Mouse (Mus musculus): ENCODE measurements around the gene Prm1. TPM values are rescaled to one million over a fixed set of nuclear protein-coding genes. Genes with fewer than 3 reads are reported as not detected.
"Not testable (repeated sequence)": the region's sequence is repeated elsewhere in the genome, so short reads cannot be mapped to it uniquely, and the experiment has no call there.

Gene Prm1
- total and polyA plus RNA-seq, 2 experiments from 2014 or later: not detected

- no peaks in the 10 kb centered on the region for H3K4me1 ChIP-seq (ENCODE audit: insufficient read depth)
- no peak overlapping the region for H3K4me3 ChIP-seq (ENCODE audit: low read depth, low read length)
- DNase-seq: no peak
- H3K36me3 ChIP-seq (ENCODE audit: insufficient read depth): no peaks in the 10 kb centered on the region
- no peaks in the 10 kb centered on the region for H3K9me3 ChIP-seq (ENCODE audit: low read length)
- no peak overlapping the region for H3K4me2 ChIP-seq (ENCODE audit: low read depth)
- no peak for TF ChIP-seq CTCF (IDR thresholded peaks at IDR 0.05; ENCODE audit: low read depth)
- no peak for ATAC-seq
- WGBS: 97% methylated on average over 1 of the region's 1 CpGs
- H3K9ac ChIP-seq: no peak overlapping the region
- H3K27ac ChIP-seq (ENCODE audit: low read depth, low read length): no peak overlapping the region
- no peaks in the 10 kb centered on the region for H3K27me3 ChIP-seq (ENCODE audit: insufficient read depth, low read length)
These were observed 4.7 kb upstream of the Prm1 start for GRCm38 (mm10) chr16:10810376-10810775.

DNA sequence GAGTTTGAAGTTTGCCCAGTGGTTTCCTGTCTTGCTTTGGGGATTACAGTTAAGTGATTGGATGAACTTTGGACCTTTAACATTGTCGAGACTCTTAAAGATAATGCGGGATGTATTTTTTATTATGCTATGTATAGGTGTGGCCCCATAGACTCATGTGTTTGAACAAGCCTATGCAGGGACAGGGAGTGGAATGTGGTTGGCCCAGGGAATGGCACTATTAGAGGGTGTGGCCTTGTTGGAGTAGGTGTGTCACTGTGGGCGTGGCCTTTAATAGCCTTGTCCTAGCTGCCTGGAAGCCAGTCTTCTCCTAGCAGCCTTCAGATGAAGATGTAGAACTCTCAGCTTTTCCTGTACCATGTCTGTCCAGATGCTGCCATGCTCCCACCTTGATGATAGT lies 3.2 kb downstream of the Prm1 start:
- DNase-seq; H3K9me3 ChIP-seq (ENCODE audit: low read length); H3K9ac ChIP-seq; ATAC-seq; H3K4me2 ChIP-seq (ENCODE audit: low read depth); H3K27ac ChIP-seq (ENCODE audit: low read depth, low read length); H3K36me3 ChIP-seq (ENCODE audit: insufficient read depth); H3K4me1 ChIP-seq (ENCODE audit: insufficient read depth); H3K27me3 ChIP-seq (ENCODE audit: insufficient read depth, low read length); H3K4me3 ChIP-seq (ENCODE audit: low read depth, low read length): not testable (repeated sequence)
- WGBS: 91% methylated on average over 3 of the region's 3 CpGs

- TF ChIP-seq CTCF (IDR thresholded peaks at IDR 0.05; ENCODE audit: low read depth): no peak
- no peak for ATAC-seq
- Histone ChIP-seq H3K27ac (ENCODE audit: low read depth, low read length) (no peak within 1 kb of the TSS), H3K4me2 (ENCODE audit: low read depth) (no peak within 1 kb of the TSS), H3K4me3 (ENCODE audit: low read depth, low read length) (no peak within 1 kb of the TSS), H3K9me3 (ENCODE audit: low read length) (no peaks in the 10 kb centered on the region), H3K27me3 (ENCODE audit: insufficient read depth, low read length) (no peaks in the 10 kb centered on the region), H3K9ac (no peak within 1 kb of the TSS), H3K36me3 (ENCODE audit: insufficient read depth) (no peaks in the 10 kb centered on the region), H3K4me1 (ENCODE audit: insufficient read depth) (no peaks in the 10 kb centered on the region)
- 81% methylated on average over 6 of the region's 6 CpGs for WGBS
- no peak for DNase-seq
These were observed 9.6 kb downstream of the Prm1 start, which contains the start of gene Prm2 for GRCm38 (mm10) chr16:10796034-10796433. Prm2 (minus strand) TSS chr16:10796134.

DNA sequence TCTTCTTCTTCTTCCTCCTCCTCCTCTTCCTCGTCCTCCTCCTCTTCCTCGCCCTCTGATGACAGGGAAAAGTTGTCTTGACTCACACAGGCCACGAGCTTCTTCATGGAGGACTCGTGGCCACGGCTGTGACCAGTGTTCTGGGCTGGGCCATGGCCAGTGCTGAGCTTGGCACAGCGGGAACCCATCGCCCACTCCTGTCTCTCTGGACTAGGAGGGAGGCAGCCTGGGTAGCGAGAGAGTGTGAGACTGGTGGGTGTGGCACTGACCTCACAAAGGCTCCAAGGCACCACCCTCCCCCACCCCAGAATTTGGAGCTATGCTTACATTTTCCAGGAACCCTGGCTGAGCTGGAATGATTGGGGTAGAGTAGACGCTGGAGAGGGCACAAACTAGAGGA lies 14.9 kb downstream of the Prm1 start, which contains the start of gene Prm3:
Gene Prm3, minus strand, starts transcription at position 213 of the 400 bp plus-strand sequence.
- 78% methylated on average over 9 of the region's 9 CpGs for WGBS
- Histone ChIP-seq H3K4me1 (ENCODE audit: insufficient read depth) (no peaks in the 10 kb centered on the region), H3K27ac (ENCODE audit: low read depth, low read length) (no peak within 1 kb of the TSS), H3K4me2 (ENCODE audit: low read depth) (no peak within 1 kb of the TSS), H3K4me3 (ENCODE audit: low read depth, low read length) (no peak within 1 kb of the TSS), H3K9ac (no peak within 1 kb of the TSS), H3K27me3 (ENCODE audit: insufficient read depth, low read length) (no peaks in the 10 kb centered on the region), H3K9me3 (ENCODE audit: low read length) (no peaks in the 10 kb centered on the region), H3K36me3 (ENCODE audit: insufficient read depth) (no peaks in the 10 kb centered on the region)
- no peak for ATAC-seq
- DNase-seq: no peak
- no peak for TF ChIP-seq CTCF (IDR thresholded peaks at IDR 0.05; ENCODE audit: low read depth)

- no peaks in the 10 kb centered on the region for H3K36me3 ChIP-seq (ENCODE audit: insufficient read depth)
- H3K27me3 ChIP-seq (ENCODE audit: insufficient read depth, low read length): peaks cover 3% of the 10 kb centered on the region; the same call in 1 of the 2 replicates
- H3K4me3 ChIP-seq (ENCODE audit: low read depth, low read length): no peak overlapping the region
- H3K4me1 ChIP-seq (ENCODE audit: insufficient read depth): no peaks in the 10 kb centered on the region
- H3K4me2 ChIP-seq (ENCODE audit: low read depth): no peak overlapping the region
- TF ChIP-seq CTCF (IDR thresholded peaks at IDR 0.05; ENCODE audit: low read depth): no peak
- H3K9me3 ChIP-seq (ENCODE audit: low read length): no peaks in the 10 kb centered on the region
- 58% methylated on average over 4 of the region's 4 CpGs for WGBS
- DNase-seq (no peak), ATAC-seq (no peak)
- no peak overlapping the region for H3K27ac ChIP-seq (ENCODE audit: low read depth, low read length)
- H3K9ac ChIP-seq: no peak overlapping the region
These were observed 16.8 kb downstream of the Prm1 start for GRCm38 (mm10) chr16:10788866-10789265.

- peaks cover 5% of the 10 kb centered on the region; the same call in 1 of the 2 replicates for H3K27me3 ChIP-seq (ENCODE audit: insufficient read depth, low read length)
- no peaks in the 10 kb centered on the region for H3K4me1 ChIP-seq (ENCODE audit: insufficient read depth)
- no peaks in the 10 kb centered on the region for H3K9me3 ChIP-seq (ENCODE audit: low read length)
- ATAC-seq: no peak
- WGBS: 62% methylated on average over 16 of the region's 16 CpGs
- no peak for DNase-seq
- H3K36me3 ChIP-seq (ENCODE audit: insufficient read depth): no peaks in the 10 kb centered on the region
- H3K4me3 ChIP-seq (ENCODE audit: low read depth, low read length): no peak within 1 kb of the TSS
- H3K27ac ChIP-seq (ENCODE audit: low read depth, low read length): no peak within 1 kb of the TSS
- no peak within 1 kb of the TSS for H3K4me2 ChIP-seq (ENCODE audit: low read depth)
- H3K9ac ChIP-seq: no peak within 1 kb of the TSS
- no peak for TF ChIP-seq CTCF (IDR thresholded peaks at IDR 0.05; ENCODE audit: low read depth)
These were observed 17.4 kb downstream of the Prm1 start, which contains the start of gene Tnp2 for GRCm38 (mm10) chr16:10788271-10788670. Tnp2 (minus strand) TSS chr16:10788660.

- H3K27ac ChIP-seq (ENCODE audit: low read depth, low read length): no peak overlapping the region
- no peaks in the 10 kb centered on the region for H3K4me1 ChIP-seq (ENCODE audit: insufficient read depth)
- no peak overlapping the region for H3K4me2 ChIP-seq (ENCODE audit: low read depth)
- no peak overlapping the region for H3K4me3 ChIP-seq (ENCODE audit: low read depth, low read length)
- H3K27me3 ChIP-seq (ENCODE audit: insufficient read depth, low read length): peaks cover 5% of the 10 kb centered on the region; the same call in 1 of the 2 replicates
- no peaks in the 10 kb centered on the region for H3K36me3 ChIP-seq (ENCODE audit: insufficient read depth)
- no peaks in the 10 kb centered on the region for H3K9me3 ChIP-seq (ENCODE audit: low read length)
- ATAC-seq (no peak), DNase-seq (no peak)
- no peak overlapping the region for H3K9ac ChIP-seq
- 86% methylated on average over 7 of the region's 7 CpGs for WGBS
- TF ChIP-seq CTCF (IDR thresholded peaks at IDR 0.05; ENCODE audit: low read depth): no peak
These were observed 18.0 kb downstream of the Prm1 start for GRCm38 (mm10) chr16:10787548-10788058.

All from forebrain, postnatal 0 days (tissue).